Mouse (Mus musculus) mouse trophoblast stem cell (cell line): ENCODE data around the gene Pitx2.

Experiments used
- in situ Hi-C, 2 experiments: fragments of 300-500 bp; cut with MseI, MboI; formaldehyde crosslinking; loops; 2 replicates in 1 of 2; 3 replicates in 1 of 2; pipeline ENCODE4 v1.15.1; 2025

Pitx2 gene

GRCm38 (mm10) chr3:129256283-129256682 is 56.6 kb downstream of the Pitx2 start:
- in situ Hi-C loops, result no loop called here

- in situ Hi-C loops, result no loop called here
Observed at GRCm38 (mm10) chr3:129256766-129257165, 57.1 kb downstream of the Pitx2 start.

GRCm38 (mm10) chr3:129258497-129258896 is 58.8 kb downstream of the Pitx2 start:
- in situ Hi-C loops, result no loop called here
